Mouse (Mus musculus): Measurements from ENCODE around the gene Gm11084. TPM values are rescaled to one million over a fixed set of nuclear protein-coding genes. Genes with fewer than 3 reads are reported as not detected.
"Not testable (repeated sequence)": the region's sequence is repeated elsewhere in the genome, so short reads cannot be mapped to it uniquely, and the experiment has no call there.

Gm11084 gene
- polyA plus RNA-seq (2012; rRNA removed): not detected in 2 replicates

GRCm38 (mm10) chr2:72986616-72987015, at the start of gene Gm11084:
Gm11084 (minus strand) TSS chr2:72986716.
- DNase-seq (ENCODE audit: low spot score): no peak

- DNase-seq (ENCODE audit: low spot score): no peak
Observed at GRCm38 (mm10) chr2:73031061-73032055, 44.8 kb upstream of the Gm11084 start.

GRCm38 (mm10) chr2:73029846-73030245, 43.3 kb upstream of the Gm11084 start:
- no peak for DNase-seq (ENCODE audit: low spot score)

GRCm38 (mm10) chr2:73028019-73028418, 41.5 kb upstream of the Gm11084 start:
- no peak for DNase-seq (ENCODE audit: low spot score)

- no peak for DNase-seq (ENCODE audit: low spot score)
Observed at GRCm38 (mm10) chr2:73027126-73027525, 40.6 kb upstream of the Gm11084 start.

- no peak for DNase-seq (ENCODE audit: low spot score)
Observed at GRCm38 (mm10) chr2:73023803-73024202, 37.3 kb upstream of the Gm11084 start.

GRCm38 (mm10) chr2:73021046-73021445, 34.5 kb upstream of the Gm11084 start:
- no peak for DNase-seq (ENCODE audit: low spot score)

- peak; percentile 39 for DNase-seq (ENCODE audit: low spot score)
Observed at GRCm38 (mm10) chr2:73019371-73020146, 33.0 kb upstream of the Gm11084 start.

- DNase-seq (ENCODE audit: low spot score): not testable (repeated sequence)
Observed at GRCm38 (mm10) chr2:73014063-73014462, 27.5 kb upstream of the Gm11084 start.

- no peak for DNase-seq (ENCODE audit: low spot score)
Observed at GRCm38 (mm10) chr2:73012636-73013035, 26.1 kb upstream of the Gm11084 start.

- DNase-seq (ENCODE audit: low spot score): no peak
Observed at GRCm38 (mm10) chr2:73007472-73007871, 21.0 kb upstream of the Gm11084 start.

- DNase-seq (ENCODE audit: low spot score): no peak
Observed at GRCm38 (mm10) chr2:73005611-73006515, 19.3 kb upstream of the Gm11084 start.

GRCm38 (mm10) chr2:73003751-73004717, 17.5 kb upstream of the Gm11084 start:
- peak; percentile 46 for DNase-seq (ENCODE audit: low spot score)

GRCm38 (mm10) chr2:73003049-73003448, 16.5 kb upstream of the Gm11084 start:
- no peak for DNase-seq (ENCODE audit: low spot score)

- no peak for DNase-seq (ENCODE audit: low spot score)
Observed at GRCm38 (mm10) chr2:73002451-73002850, 15.9 kb upstream of the Gm11084 start.

- no peak for DNase-seq (ENCODE audit: low spot score)
Observed at GRCm38 (mm10) chr2:73001994-73002393, 15.5 kb upstream of the Gm11084 start.

- DNase-seq (ENCODE audit: low spot score): no peak
Observed at GRCm38 (mm10) chr2:73000194-73000593, 13.7 kb upstream of the Gm11084 start.

- no peak for DNase-seq (ENCODE audit: low spot score)
Observed at GRCm38 (mm10) chr2:72997586-72997985, 11.1 kb upstream of the Gm11084 start.

GRCm38 (mm10) chr2:72996808-72997378, 10.4 kb upstream of the Gm11084 start:
- DNase-seq (ENCODE audit: low spot score): no peak
